Mouse (Mus musculus) spleen, adult 12 weeks (tissue): Measurements from ENCODE around the gene Atf6.

Experiments
- DNase-seq: peaks from one replicate; pipeline ENCODE4 v3.0.0; 2022; ENCODE audit warnings: low spot score

Gene Atf6

GRCm38 (mm10) chr1:170845448-170846307 lies 21.9 kb downstream of the Atf6 start:
- no peak for DNase-seq

GRCm38 (mm10) chr1:170844380-170844779 lies 23.2 kb downstream of the Atf6 start:
- no peak for DNase-seq

GRCm38 (mm10) chr1:170839685-170840084 lies 27.9 kb downstream of the Atf6 start:
- no peak for DNase-seq

GRCm38 (mm10) chr1:170834756-170835155 lies 32.8 kb downstream of the Atf6 start:
- no peak for DNase-seq

- DNase-seq: no peak
These were observed 37.8 kb downstream of the Atf6 start for GRCm38 (mm10) chr1:170829781-170830180.

- no peak for DNase-seq
These were observed 38.2 kb downstream of the Atf6 start for GRCm38 (mm10) chr1:170829344-170829743.

- DNase-seq: no peak
These were observed 47.3 kb downstream of the Atf6 start for GRCm38 (mm10) chr1:170820103-170820814.

GRCm38 (mm10) chr1:170815287-170816004 lies 52.1 kb downstream of the Atf6 start:
- DNase-seq: no peak

GRCm38 (mm10) chr1:170812822-170813221 lies 54.7 kb downstream of the Atf6 start:
- DNase-seq: no peak

GRCm38 (mm10) chr1:170807600-170808270 lies 59.8 kb downstream of the Atf6 start:
- no peak for DNase-seq

GRCm38 (mm10) chr1:170804721-170805120 lies 62.9 kb downstream of the Atf6 start:
- DNase-seq: no peak

GRCm38 (mm10) chr1:170802669-170803068 lies 64.9 kb downstream of the Atf6 start:
- DNase-seq: no peak

- no peak for DNase-seq
These were observed 66.9 kb downstream of the Atf6 start for GRCm38 (mm10) chr1:170800694-170801093.

- no peak for DNase-seq
These were observed 71.7 kb downstream of the Atf6 start for GRCm38 (mm10) chr1:170795741-170796347.

GRCm38 (mm10) chr1:170791542-170791941 lies 76.0 kb downstream of the Atf6 start:
- DNase-seq: no peak

GRCm38 (mm10) chr1:170791001-170791400 lies 76.6 kb downstream of the Atf6 start:
- no peak for DNase-seq

- DNase-seq: no peak
These were observed 79.9 kb downstream of the Atf6 start for GRCm38 (mm10) chr1:170787643-170788042.

- DNase-seq: no peak
These were observed 80.8 kb downstream of the Atf6 start for GRCm38 (mm10) chr1:170786570-170787341.

- DNase-seq: no peak
These were observed 89.9 kb downstream of the Atf6 start for GRCm38 (mm10) chr1:170777688-170778087.

GRCm38 (mm10) chr1:170774431-170774830 lies 93.1 kb downstream of the Atf6 start:
- DNase-seq: no peak

GRCm38 (mm10) chr1:170773506-170773905 lies 94.1 kb downstream of the Atf6 start:
- no peak for DNase-seq
